Comparison of ENCODE assay signal across 26 mouse cellular contexts in genomic region chr4:151147541-151147940, GRCm38 (mm10). TPM values are rescaled to one million over a fixed set of nuclear protein-coding genes. Genes with fewer than 3 reads are reported as not detected.
"Had no signal": no experiment of that assay in that cellular context is flagged by ENCODE, and none has a peak within 500 bp of the region (broad histone marks: within the 10 kb centered on the region; RNA-seq: fewer than 3 reads in every experiment).

No protein-coding gene starts in this region.

- H3K36me3 ChIP-seq: limb, embryonic 12.5 days; limb, embryonic 15.5 days had no signal

- H3K4me1 ChIP-seq: limb, embryonic 15.5 days had no signal

- ATAC-seq: liver, postnatal 0 days; lung, postnatal 0 days had no signal

- H3K27ac ChIP-seq: limb, embryonic 12.5 days; limb, embryonic 15.5 days; liver, embryonic 14.5 days; macrophage; neural tube, embryonic 12.5 days had no signal

- H3K9me3 ChIP-seq: limb, embryonic 15.5 days had no signal

- DNase-seq: kidney, adult 9 months; kidney, postnatal 14 days; kidney, postnatal 4 days; left cerebral cortex, postnatal 4 days; liver, postnatal 0 days; lung, embryonic 14.5 days; midbrain, embryonic 14.5 days; thymus, adult 2 months; thymus, postnatal 14 days; thymus, postnatal 4 days had no signal

- H3K9ac ChIP-seq: limb, embryonic 12.5 days; limb, embryonic 15.5 days; liver, embryonic 14.5 days; liver, postnatal 0 days; lung, embryonic 14.5 days had no signal

- H3K4me2 ChIP-seq: limb, embryonic 12.5 days; limb, embryonic 15.5 days; liver, embryonic 11.5 days; lung, embryonic 14.5 days; neural tube, embryonic 12.5 days had no signal

- H3K4me3 ChIP-seq: limb, embryonic 12.5 days; limb, embryonic 15.5 days; neural tube, embryonic 12.5 days had no signal

RNA-seq across cellular contexts. Expression of gene Gm13090, which starts 58.2 kb away (rescaled TPM):
- total RNA-seq: layer of hippocampus, adult 18-20 months; layer of hippocampus, postnatal 14 days; left cerebral cortex, adult 8-10 months; left cerebral cortex, postnatal 14 days; left cerebral cortex, postnatal 4 days; megakaryocyte, adult 5-6 weeks had no signal
- polyA plus RNA-seq: kidney, embryonic 16.5 days; limb, embryonic 12.5 days; limb, embryonic 15.5 days; liver, embryonic 11.5 days; liver, embryonic 14.5 days; liver, postnatal 0 days; lung, embryonic 14.5 days; lung, postnatal 0 days; macrophage; neural tube, embryonic 12.5 days; small intestine, adult 2 months; spleen, adult 2 months; stomach, embryonic 16.5 days; thymus, adult 2 months had no signal
